Mouse (Mus musculus): ENCODE data around the gene Rab24.

DNA sequence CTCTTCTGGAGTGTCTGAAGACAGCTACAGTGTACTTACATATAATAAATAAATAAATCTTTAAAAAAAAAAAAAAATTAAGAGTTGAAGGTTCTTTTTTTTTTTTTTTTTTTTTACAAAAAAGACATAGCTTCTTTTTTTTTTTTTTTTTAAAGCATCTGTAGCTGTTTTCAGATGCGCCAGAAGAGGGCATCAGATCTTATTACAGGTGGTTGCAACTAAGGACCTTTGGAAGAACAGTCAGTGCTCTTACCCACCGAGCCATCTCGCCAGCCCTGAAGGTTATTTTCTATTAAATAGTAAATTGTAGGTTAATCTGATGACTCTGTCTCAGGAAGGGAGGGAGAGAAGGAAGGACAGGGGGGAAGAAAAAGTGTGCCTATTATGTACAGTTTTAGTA is 32.9 kb downstream of the Rab24 start:
- no peak for TF ChIP-seq CTCF (conservative IDR thresholded peaks at IDR 0.05; ENCODE audit: insufficient read depth, insufficient read length, low read depth, low read length)
- no peak for TF ChIP-seq POLR2A (IDR thresholded peaks at IDR 0.05; ENCODE audit: low read depth, low read length)
